Mouse (Mus musculus) MEL (cell line): ENCODE data around the gene Smbd1. TPM values are rescaled to one million over a fixed set of nuclear protein-coding genes. Genes with fewer than 3 reads are reported as not detected.

Experiments used
- DNase-seq: peaks from one replicate; pipeline ENCODE4 v3.0.0; 2011; ENCODE audit warnings: low read depth, low spot score
- H3K27ac ChIP-seq: 2 replicates; pipeline ENCODE4 v1.5.1; 2012; ENCODE audit warnings: low read depth, mild to moderate bottlenecking, control low read depth, low read length, moderate library complexity; ENCODE audit not compliant: control insufficient read depth
- H3K27me3 ChIP-seq, 2 experiments: fragments of 150-350 bp in 1 of 2; sonication (generic) in 1 of 2; 2 replicates each; pipeline ENCODE4 v1.6.1; 2012; ENCODE audit warnings: low read length in 2 of 2, mild to moderate bottlenecking in 2 of 2, improper control_type of control experiment in 1 of 2, moderate library complexity in 1 of 2; ENCODE audit not compliant: insufficient read depth in 2 of 2, control insufficient read depth in 1 of 2
- H3K36me3 ChIP-seq, 2 experiments: 2 replicates each; pipeline ENCODE4 v1.6.1; 2012 to 2014; ENCODE audit warnings: low read length in 2 of 2, improper control_type of control experiment in 1 of 2, inconsistent platforms in 1 of 2, mild to moderate bottlenecking in 1 of 2; ENCODE audit not compliant: insufficient read depth in 2 of 2, control insufficient read depth in 1 of 2
- H3K4me1 ChIP-seq, 2 experiments: fragments of 150-350 bp in 1 of 2; sonication (generic) in 1 of 2; 2 replicates each; pipeline ENCODE4 v1.6.1; 2012; ENCODE audit warnings: low read length in 2 of 2, improper control_type of control experiment in 1 of 2, mild to moderate bottlenecking in 1 of 2; ENCODE audit not compliant: insufficient read depth in 2 of 2, control insufficient read depth in 1 of 2
- H3K4me3 ChIP-seq, 2 experiments: fragments of 150-350 bp in 1 of 2; sonication (generic) in 1 of 2; 2 replicates each; pipeline ENCODE4 v1.5.1; 2012; ENCODE audit warnings: low read depth in 2 of 2, low read length in 2 of 2, mild to moderate bottlenecking in 2 of 2, moderate library complexity in 2 of 2, control low read depth in 1 of 2, improper control_type of control experiment in 1 of 2; ENCODE audit not compliant: control insufficient read depth in 1 of 2, insufficient read depth in 1 of 2
- H3K79me2 ChIP-seq: 2 replicates; pipeline ENCODE4 v1.6.1; 2012; ENCODE audit warnings: mild to moderate bottlenecking, low read length, moderate library complexity; ENCODE audit not compliant: control insufficient read depth, poor library complexity, insufficient read depth
- H3K9ac ChIP-seq: 2 replicates; pipeline ENCODE4 v1.6.1; 2012; ENCODE audit warnings: low read depth, mild to moderate bottlenecking, control low read depth, low read length, moderate library complexity; ENCODE audit not compliant: control insufficient read depth, poor library complexity, severe bottlenecking
- H3K9me3 ChIP-seq: fragments of 150-350 bp; sonication (generic); replicated peaks from 2 replicates; pipeline ENCODE4 v1.6.1; 2012; ENCODE audit warnings: mild to moderate bottlenecking, low read length, improper control_type of control experiment, moderate library complexity; ENCODE audit not compliant: insufficient read depth
- BHLHE40 ChIP-seq: IDR thresholded peaks from 2 replicates; pipeline ENCODE4 v1.6.1; 2012; ENCODE audit warnings: low read depth, mild to moderate bottlenecking, inconsistent platforms, low read length, improper control_type of control experiment, borderline replicate concordance
- CHD1 ChIP-seq: IDR thresholded peaks from 2 replicates; pipeline ENCODE4 v1.6.1; 2012; ENCODE audit warnings: low read depth, mild to moderate bottlenecking, inconsistent platforms, low read length, improper control_type of control experiment
- CHD2 ChIP-seq: IDR thresholded peaks from 2 replicates; pipeline ENCODE4 v1.6.1; 2011; ENCODE audit warnings: low read length, improper control_type of control experiment
- CTCF ChIP-seq, 3 experiments: IDR thresholded peaks in 2 of 3; conservative IDR thresholded peaks in 1 of 3; 2 replicates each; pipeline ENCODE4 v1.5.1; 2011 to 2012; ENCODE audit warnings: low read length in 3 of 3, low read depth in 2 of 3, mild to moderate bottlenecking in 2 of 3, improper control_type of control experiment in 1 of 3, inconsistent platforms in 1 of 3, mixed read lengths in 1 of 3, moderate library complexity in 1 of 3; ENCODE audit not compliant: control insufficient read depth in 1 of 3, insufficient read depth in 1 of 3, poor library complexity in 1 of 3, severe bottlenecking in 1 of 3
- E2F4 ChIP-seq: IDR thresholded peaks from 2 replicates; pipeline ENCODE4 v1.6.1; 2011; ENCODE audit warnings: low read depth, low read length, improper control_type of control experiment, borderline replicate concordance
- GABPA ChIP-seq: IDR thresholded peaks from 2 replicates; pipeline ENCODE4 v1.6.1; 2012; ENCODE audit warnings: low read depth, mild to moderate bottlenecking, inconsistent platforms, low read length, improper control_type of control experiment, moderate library complexity
- GATA1 ChIP-seq: IDR thresholded peaks from 2 replicates; pipeline ENCODE4 v1.6.1; 2011; ENCODE audit warnings: low read depth, low read length, improper control_type of control experiment
- HCFC1 ChIP-seq: IDR thresholded peaks from 2 replicates; pipeline ENCODE4 v1.6.1; 2012; ENCODE audit warnings: low read depth, mild to moderate bottlenecking, inconsistent platforms, low read length, improper control_type of control experiment, moderate library complexity
- JUND ChIP-seq: IDR thresholded peaks from 2 replicates; pipeline ENCODE4 v1.6.1; 2011; ENCODE audit warnings: low read depth, mild to moderate bottlenecking, improper control_type of control experiment, low read length
- KAT2A ChIP-seq: conservative IDR thresholded peaks from 2 replicates; pipeline ENCODE4 v1.6.1; 2012; ENCODE audit warnings: low read depth, low read length, improper control_type of control experiment, inconsistent platforms
- MAX ChIP-seq: IDR thresholded peaks from 2 replicates; pipeline ENCODE4 v1.6.1; 2011; ENCODE audit warnings: low read length, improper control_type of control experiment
- MEF2A ChIP-seq: IDR thresholded peaks from 2 replicates; pipeline ENCODE4 v1.6.1; 2014; ENCODE audit warnings: low read depth, mild to moderate bottlenecking, inconsistent platforms, low read length, improper control_type of control experiment; ENCODE audit not compliant: poor library complexity, insufficient replicate concordance, severe bottlenecking; ENCODE audit errors: extremely low read depth
- MYC ChIP-seq: IDR thresholded peaks from 2 replicates; pipeline ENCODE4 v1.6.1; 2011; ENCODE audit warnings: low read depth, mild to moderate bottlenecking, low read length, improper control_type of control experiment, moderate library complexity
- NELFE ChIP-seq: IDR thresholded peaks from 2 replicates; pipeline ENCODE4 v1.6.1; 2011; ENCODE audit warnings: low read depth, low read length, improper control_type of control experiment
- POLR2AphosphoS2 ChIP-seq: IDR thresholded peaks from 2 replicates; pipeline ENCODE4 v1.6.1; 2011; ENCODE audit warnings: low read length, improper control_type of control experiment
- TAL1 ChIP-seq: IDR thresholded peaks from 2 replicates; pipeline ENCODE4 v1.6.1; 2012; ENCODE audit warnings: mild to moderate bottlenecking, inconsistent platforms, low read length, moderate library complexity, mixed read lengths
- UBTF ChIP-seq: IDR thresholded peaks from 2 replicates; pipeline ENCODE4 v1.6.1; 2012; ENCODE audit warnings: low read depth, mild to moderate bottlenecking, inconsistent platforms, low read length, improper control_type of control experiment, moderate library complexity, borderline replicate concordance; ENCODE audit not compliant: insufficient read depth
- ZKSCAN1 ChIP-seq: IDR thresholded peaks from 2 replicates; pipeline ENCODE4 v1.6.1; 2012; ENCODE audit warnings: low read depth, mild to moderate bottlenecking, inconsistent platforms, low read length, improper control_type of control experiment, moderate library complexity
- polyA plus RNA-seq, 2 experiments: library from polyadenylated mRNA; stranded (reverse) in 1 of 2; unstranded in 1 of 2; fragments of >175 nt in 1 of 2; fragments of >200 nt in 1 of 2; gene quantifications; 2 replicates each; pipeline versions ENCODE4 v1.2.1 to v1.2.4; 2012; ENCODE audit warnings: low replicate concordance in 2 of 2, low read depth in 1 of 2; ENCODE audit not compliant: insufficient read length in 2 of 2, insufficient read depth in 1 of 2, missing spikeins in 1 of 2
- total RNA-seq: library from RNA; depleted of rRNA; stranded (reverse); fragments of 300-350 nt; gene quantifications from 2 replicates; pipeline ENCODE4 v1.2.3, GENCODE M21; 2012

The Smbd1 gene
- total and polyA plus RNA-seq, 3 experiments, result not detected

- no peak for DNase-seq
- Histone ChIP-seq H3K9ac (no peak overlapping the region), H3K9me3 (no peaks in the 10 kb centered on the region), H3K4me1 (no peaks in the 10 kb centered on the region), H3K79me2 (no peaks in the 10 kb centered on the region), H3K27ac (no peak overlapping the region), H3K4me3 (no peak overlapping the region), H3K36me3 (no peaks in the 10 kb centered on the region), H3K27me3 (peaks cover 9 to 20% of the 10 kb centered on the region in 2 experiments)
- TF ChIP-seq HCFC1 (no peak), MAX (no peak), MEF2A (no peak), BHLHE40 (no peak), JUND (no peak), CHD1 (no peak), GATA1 (no peak), ZKSCAN1 (no peak), CTCF (IDR thresholded peaks at IDR 0.05 in 2 of 3, conservative IDR thresholded peaks at IDR 0.05 in 1 of 3; ENCODE audit: control insufficient read depth in 1 of 3, insufficient read depth in 1 of 3, low read depth in 2 of 3, low read length in 3 of 3, poor library complexity in 1 of 3, severe bottlenecking in 1 of 3) (no peak), MYC (no peak), UBTF (no peak), GABPA (no peak), TAL1 (no peak), KAT2A (no peak), E2F4 (no peak), CHD2 (no peak), NELFE (no peak)
Observed at GRCm38 (mm10) chr16:32766904-32767303, 43.4 kb downstream of the Smbd1 start.

GRCm38 (mm10) chr16:32764961-32765360 lies 45.3 kb downstream of the Smbd1 start:
- Histone ChIP-seq H3K4me3 (no peak overlapping the region), H3K36me3 (no peaks in the 10 kb centered on the region), H3K79me2 (no peaks in the 10 kb centered on the region), H3K9me3 (no peaks in the 10 kb centered on the region), H3K27ac (no peak overlapping the region), H3K4me1 (no peaks in the 10 kb centered on the region), H3K9ac (no peak overlapping the region), H3K27me3 (peaks cover 6 to 17% of the 10 kb centered on the region in 2 experiments)
- no peak for DNase-seq
- no peak for TF ChIP-seq POLR2AphosphoS2
